Mouse (Mus musculus): Measurements from ENCODE around the gene Il1rapl2.

- TF ChIP-seq CTCF (conservative IDR thresholded peaks at IDR 0.05; ENCODE audit: low read length) (no peak), NANOG (IDR thresholded peaks at IDR 0.05; ENCODE audit: borderline replicate concordance, low read length) (no peak), POU5F1 (IDR thresholded peaks at IDR 0.05; ENCODE audit: borderline replicate concordance, low read length) (no peak)
Measured at GRCm38 (mm10) chrX:138478488-138478887, 908.1 kb downstream of the Il1rapl2 start.

Data from E14TG2a.4 (cell line).